Mouse (Mus musculus): ENCODE data around the gene Dlat.

DNA sequence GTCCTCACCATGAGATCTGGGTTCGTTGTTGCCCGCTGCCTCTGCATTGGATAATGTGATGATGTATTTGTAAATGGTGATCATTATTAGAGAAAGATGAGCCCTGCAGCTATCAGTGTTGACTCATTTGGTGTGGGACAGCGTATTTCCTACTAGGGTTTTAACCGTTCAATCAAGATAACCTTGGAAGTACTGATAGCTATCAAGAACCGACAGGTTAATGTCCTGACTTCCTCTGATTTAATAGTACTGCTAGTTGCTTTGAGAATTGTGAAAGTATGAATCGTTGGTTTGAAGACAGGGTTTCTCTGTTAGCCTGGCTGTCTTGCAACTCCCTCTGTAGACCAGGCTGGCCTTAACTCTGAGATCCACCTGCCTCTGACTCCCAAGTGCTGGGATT lies 55.2 kb downstream of the Dlat start:
- TF ChIP-seq CTCF (IDR thresholded peaks at IDR 0.05; ENCODE audit: low read depth) (no peak), EP300 (IDR thresholded peaks at IDR 0.05; ENCODE audit: low read depth) (no peak)
